In genomic region chr11:78851216-78851870, GRCm38 (mm10) we compare ENCODE assay signal across 26 mouse cellular contexts. TPM values are rescaled to one million over a fixed set of nuclear protein-coding genes. Genes with fewer than 3 reads are reported as not detected.
DNase-seq lines count a peak whose midpoint lies in the region; ATAC-seq and TF ChIP-seq lines count a peak whose summit lies in the region.
"Had no signal": no experiment of that assay in that cellular context is flagged by ENCODE, and none has a peak within 500 bp of the region (broad histone marks: within the 10 kb centered on the region; RNA-seq: fewer than 3 reads in every experiment).

No protein-coding gene starts in this region.

- no peaks in the 10 kb centered on the region for H3K36me3 ChIP-seq in heart, postnatal 0 days (replicated peaks; ENCODE audit: control insufficient read depth, insufficient read depth, low read length)
- no peaks in the 10 kb centered on the region for H3K36me3 ChIP-seq in embryonic facial prominence, embryonic 10.5 days (replicated peaks)
- no peaks in the 10 kb centered on the region for H3K36me3 ChIP-seq in small intestine, adult 2 months (ENCODE audit: control insufficient read depth, insufficient read depth, low read length)
- H3K36me3 ChIP-seq in liver, embryonic 12.5 days, result no peaks in the 10 kb centered on the region
- H3K36me3 ChIP-seq: embryonic facial prominence, embryonic 15.5 days; hindbrain, embryonic 13.5 days; limb, embryonic 13.5 days; liver, embryonic 13.5 days; midbrain, embryonic 15.5 days; neural tube, embryonic 13.5 days had no signal

- intact Hi-C loops in heart, postnatal 25 days (cut with DNase I), result loop anchor here (10.0 kb wide), 2 partner anchors 363 to 443 kb away; partner anchors contain the start of gene Gm9964

- 53% methylated on average over 9 of the region's 9 CpGs for WGBS in heart, postnatal 0 days
- WGBS in embryonic facial prominence, embryonic 10.5 days, result 33% methylated on average over 9 of the region's 9 CpGs
- WGBS in small intestine, adult 2 months, result 28% methylated on average over 9 of the region's 9 CpGs
- WGBS in liver, embryonic 12.5 days (ENCODE audit: insufficient replicate concordance), result 52% methylated on average over 9 of the region's 9 CpGs

- TF ChIP-seq EP300 in heart, postnatal 0 days (IDR thresholded peaks at IDR 0.05; ENCODE audit: low read depth), result no peak

- no peak for DNase-seq in heart, postnatal 0 days (ENCODE audit: low spot score)
- DNase-seq in heart, postnatal 25 days (ENCODE audit: low spot score), result no peak
- DNase-seq in embryonic facial prominence, embryonic 10.5 days (ENCODE audit: low spot score), result no peak
- DNase-seq in thymus, postnatal 25 days, result peak; percentile 72
- DNase-seq in left cerebral cortex, adult 18-20 months (ENCODE audit: low spot score in 2 of 2), result no peak
- DNase-seq: adrenal gland, postnatal 10 days; B cell, adult 2 months; cerebellum, adult 2 months; cerebellum, postnatal 25 days; embryo, embryonic 11 days; gastrocnemius, postnatal 36 days; heart, adult 2 months; heart, postnatal 10 days; kidney, adult 9 months; kidney, postnatal 14 days; liver, embryonic 13.5 days; lung, adult 2 months had no signal

- peak overlapping the region; percentile 59; the same call in 1 of the 2 replicates for H3K27ac ChIP-seq in heart, postnatal 0 days (ENCODE audit: low read depth)
- H3K27ac ChIP-seq in embryonic facial prominence, embryonic 10.5 days (replicated peaks), result peak overlapping the region; percentile 32
- peak overlapping the region; percentile 66 for H3K27ac ChIP-seq in small intestine, adult 2 months (ENCODE audit: insufficient read depth, low read depth, low read length)
- H3K27ac ChIP-seq in liver, embryonic 12.5 days, result no peak overlapping the region
- H3K27ac ChIP-seq: embryonic facial prominence, embryonic 15.5 days; heart, adult 2 months; hindbrain, embryonic 13.5 days; limb, embryonic 13.5 days; liver, embryonic 13.5 days; midbrain, embryonic 15.5 days; neural tube, embryonic 13.5 days had no signal

- no peak for TF ChIP-seq CTCF in heart, postnatal 0 days (IDR thresholded peaks at IDR 0.05; ENCODE audit: low read depth)
- no peak for TF ChIP-seq CTCF in small intestine, adult 2 months (IDR thresholded peaks at IDR 0.05; ENCODE audit: extremely low read depth, insufficient read length, insufficient replicate concordance, low read depth, low read length)

- no peaks in the 10 kb centered on the region for H3K27me3 ChIP-seq in heart, postnatal 0 days (ENCODE audit: control insufficient read depth, insufficient read depth, low read length)
- 0 out of 2 replicates have a peak, but pooled peaks cover 6% of the 10 kb centered on the region for H3K27me3 ChIP-seq in embryonic facial prominence, embryonic 10.5 days (replicated peaks; ENCODE audit: low read depth, poor library complexity, severe bottlenecking)
- no peaks in the 10 kb centered on the region for H3K27me3 ChIP-seq in small intestine, adult 2 months (ENCODE audit: control insufficient read depth, insufficient read depth, low read length)
- no peaks in the 10 kb centered on the region for H3K27me3 ChIP-seq in liver, embryonic 12.5 days (replicated peaks)
- H3K27me3 ChIP-seq: CH12.LX; embryonic facial prominence, embryonic 15.5 days; hindbrain, embryonic 13.5 days; liver, embryonic 13.5 days; midbrain, embryonic 15.5 days; neural tube, embryonic 13.5 days had no signal

- no peak overlapping the region for H3K4me2 ChIP-seq in heart, postnatal 0 days (ENCODE audit: low read depth, low read length)
- H3K4me2 ChIP-seq in liver, embryonic 12.5 days, result no peak overlapping the region
- H3K4me2 ChIP-seq: embryonic facial prominence, embryonic 15.5 days; hindbrain, embryonic 13.5 days; limb, embryonic 13.5 days; liver, embryonic 13.5 days; midbrain, embryonic 15.5 days; neural tube, embryonic 13.5 days had no signal

- H3K4me1 ChIP-seq in heart, postnatal 0 days (ENCODE audit: control insufficient read depth, insufficient read depth), result no peaks in the 10 kb centered on the region
- H3K4me1 ChIP-seq in embryonic facial prominence, embryonic 10.5 days, result peaks cover 21% of the 10 kb centered on the region
- H3K4me1 ChIP-seq in small intestine, adult 2 months (ENCODE audit: control insufficient read depth, insufficient read depth, insufficient read length, low read length), result peaks cover 29% of the 10 kb centered on the region
- peaks cover 6% of the 10 kb centered on the region; the same call in 1 of the 2 replicates for H3K4me1 ChIP-seq in liver, embryonic 12.5 days
- H3K4me1 ChIP-seq: embryonic facial prominence, embryonic 15.5 days; limb, embryonic 13.5 days had no signal

- TF ChIP-seq POLR2A in small intestine, adult 2 months (IDR thresholded peaks at IDR 0.05; ENCODE audit: low read depth, low read length), result no peak

- no peak for ATAC-seq in heart, postnatal 0 days (ENCODE audit: insufficient read depth, low read depth)
- ATAC-seq in liver, embryonic 12.5 days, result no peak
- ATAC-seq: midbrain, embryonic 15.5 days had no signal

- no peaks in the 10 kb centered on the region for H3K9me3 ChIP-seq in heart, postnatal 0 days (replicated peaks; ENCODE audit: control insufficient read depth, low read length)
- no peaks in the 10 kb centered on the region for H3K9me3 ChIP-seq in embryonic facial prominence, embryonic 10.5 days
- no peaks in the 10 kb centered on the region for H3K9me3 ChIP-seq in liver, embryonic 12.5 days (replicated peaks)
- H3K9me3 ChIP-seq: embryonic facial prominence, embryonic 15.5 days; hindbrain, embryonic 13.5 days; limb, embryonic 13.5 days; liver, embryonic 13.5 days; midbrain, embryonic 15.5 days; neural tube, embryonic 13.5 days had no signal

- no peak overlapping the region for H3K4me3 ChIP-seq in heart, postnatal 0 days (ENCODE audit: low read depth, low read length)
- no peak overlapping the region for H3K4me3 ChIP-seq in embryonic facial prominence, embryonic 10.5 days
- H3K4me3 ChIP-seq in small intestine, adult 2 months (ENCODE audit: low read depth, low read length), result peak overlapping the region; percentile 27
- H3K4me3 ChIP-seq in liver, embryonic 12.5 days, result no peak overlapping the region
- H3K4me3 ChIP-seq: embryonic facial prominence, embryonic 15.5 days; heart, adult 2 months; hindbrain, embryonic 13.5 days; limb, embryonic 13.5 days; liver, embryonic 13.5 days; midbrain, embryonic 15.5 days; myocyte; neural tube, embryonic 13.5 days had no signal

- no peak overlapping the region for H3K9ac ChIP-seq in heart, postnatal 0 days (replicated peaks; ENCODE audit: low read depth, low read length)
- no peak overlapping the region for H3K9ac ChIP-seq in liver, embryonic 12.5 days
- H3K9ac ChIP-seq: embryonic facial prominence, embryonic 15.5 days; hindbrain, embryonic 13.5 days; limb, embryonic 13.5 days; liver, embryonic 13.5 days; midbrain, embryonic 15.5 days; neural tube, embryonic 13.5 days had no signal

RNA-seq across cellular contexts. Expression of gene Lyrm9, which starts 25.0 kb away (rescaled TPM):
- 6.9 TPM in 2 replicates for total RNA-seq in heart, postnatal 0 days (2014; rRNA removed; ENCODE audit: low replicate concordance)
- polyA plus RNA-seq in heart, postnatal 0 days (2015; fragmentation: Nextera tagmentation; extraction: Ambion mirVana), result 47.0 and 51.7 TPM in 2 replicates
- 10 to 100 TPM; 32.5 to 39.6 TPM for total RNA-seq in heart, postnatal 25 days (2021)
- polyA plus RNA-seq in embryonic facial prominence, embryonic 10.5 days (2016; fragmentation: Nextera tagmentation; extraction: Ambion mirVana), result 18.9 and 24.5 TPM in 2 replicates
- 11.4 and 14.0 TPM in 2 replicates for polyA plus RNA-seq in small intestine, adult 2 months (2012; rRNA removed)
- polyA plus RNA-seq in liver, embryonic 12.5 days (2016; fragmentation: Nextera tagmentation; extraction: Ambion mirVana), result 22.5 and 28.1 TPM in 2 replicates
- 10 to 100 TPM; 28.1 to 32.5 TPM for total RNA-seq in left cerebral cortex, adult 18-20 months (2021)
